17 mouse cellular contexts compared by ENCODE assay signal in the genomic region with DNA sequence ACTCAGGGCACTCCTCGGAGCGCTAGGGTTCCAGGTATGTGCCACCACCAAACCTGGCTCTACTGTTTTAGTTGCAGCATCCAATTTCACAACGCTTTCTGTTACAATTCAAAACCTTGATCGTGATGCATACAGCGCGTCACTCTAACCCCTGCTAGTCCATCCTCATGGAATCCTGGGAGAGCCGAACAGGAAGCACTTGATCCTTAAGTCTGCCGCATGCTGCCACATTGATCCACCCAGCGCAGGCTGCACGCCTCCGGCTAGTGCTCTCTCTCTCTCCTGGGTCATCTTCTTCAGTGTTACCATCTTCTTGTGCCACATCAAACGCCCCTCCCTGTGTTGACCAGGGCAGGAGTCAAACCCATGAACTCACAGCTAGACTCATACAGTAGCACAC. TPM values are rescaled to one million over a fixed set of nuclear protein-coding genes. Genes with fewer than 3 reads are reported as not detected.
"Had no signal": no experiment of that assay in that cellular context is flagged by ENCODE, and none has a peak within 500 bp of the region (broad histone marks: within the 10 kb centered on the region; RNA-seq: fewer than 3 reads in every experiment).

No protein-coding gene starts in this region.

- H3K36me3 ChIP-seq: lung, embryonic 15.5 days; midbrain, embryonic 15.5 days; stomach, embryonic 15.5 days had no signal

- H3K4me2 ChIP-seq: lung, embryonic 15.5 days; midbrain, embryonic 11.5 days; midbrain, embryonic 13.5 days; midbrain, embryonic 15.5 days; neural tube, embryonic 12.5 days; stomach, embryonic 15.5 days had no signal

- H3K4me3 ChIP-seq: lung, embryonic 15.5 days; megakaryocyte, embryonic 14.5 days; midbrain, embryonic 13.5 days; midbrain, embryonic 15.5 days; neural tube, embryonic 12.5 days; stomach, embryonic 15.5 days had no signal

- DNase-seq: lung, adult 2 months; lung, postnatal 14 days; lung, postnatal 36 days; thymus, postnatal 14 days; thymus, postnatal 36 days had no signal

- ATAC-seq: lung, postnatal 0 days; midbrain, embryonic 13.5 days; midbrain, embryonic 15.5 days had no signal

- H3K27me3 ChIP-seq: lung, embryonic 15.5 days; megakaryocyte, embryonic 14.5 days; midbrain, embryonic 13.5 days; midbrain, embryonic 15.5 days; neural tube, embryonic 12.5 days; stomach, embryonic 15.5 days had no signal

- H3K9ac ChIP-seq: liver, embryonic 14.5 days; lung, embryonic 15.5 days; midbrain, embryonic 13.5 days; midbrain, embryonic 15.5 days; neural tube, embryonic 12.5 days; stomach, embryonic 15.5 days had no signal

- H3K4me1 ChIP-seq: lung, embryonic 15.5 days; megakaryocyte, embryonic 14.5 days; midbrain, embryonic 13.5 days; midbrain, embryonic 15.5 days; neural tube, embryonic 12.5 days; stomach, embryonic 15.5 days had no signal

- H3K27ac ChIP-seq: liver, embryonic 14.5 days; lung, embryonic 15.5 days; macrophage; midbrain, embryonic 13.5 days; midbrain, embryonic 15.5 days; neural tube, embryonic 12.5 days; stomach, embryonic 15.5 days; stomach, postnatal 0 days had no signal

- H3K9me3 ChIP-seq: lung, embryonic 15.5 days; midbrain, embryonic 15.5 days; stomach, embryonic 15.5 days had no signal

RNA-seq across cellular contexts. Expression of a gene that starts 25.5 kb away (rescaled TPM):
- total RNA-seq: monocyte, adult 5-6 weeks had no signal
- polyA plus RNA-seq: macrophage had no signal
